Mouse (Mus musculus) heart, adult 8-10 months (tissue): ENCODE data around the gene Grin2a. TPM values are rescaled to one million over a fixed set of nuclear protein-coding genes. Genes with fewer than 3 reads are reported as not detected.
"Not testable (repeated sequence)": the region's sequence is repeated elsewhere in the genome, so short reads cannot be mapped to it uniquely, and the experiment has no call there.

Experiments used
- DNase-seq: peaks from one replicate; pipeline ENCODE4 v3.0.0; 2022; ENCODE audit warnings: low spot score
- total RNA-seq, 4 experiments: library from RNA; stranded (reverse); gene quantifications; 2 replicates each; pipeline ENCODE4 v1.2.4; 2022

The Grin2a gene
- total RNA-seq, 4 experiments from 2014 or later, result 0.19 to 0.66 (median 0.38) TPM

DNA sequence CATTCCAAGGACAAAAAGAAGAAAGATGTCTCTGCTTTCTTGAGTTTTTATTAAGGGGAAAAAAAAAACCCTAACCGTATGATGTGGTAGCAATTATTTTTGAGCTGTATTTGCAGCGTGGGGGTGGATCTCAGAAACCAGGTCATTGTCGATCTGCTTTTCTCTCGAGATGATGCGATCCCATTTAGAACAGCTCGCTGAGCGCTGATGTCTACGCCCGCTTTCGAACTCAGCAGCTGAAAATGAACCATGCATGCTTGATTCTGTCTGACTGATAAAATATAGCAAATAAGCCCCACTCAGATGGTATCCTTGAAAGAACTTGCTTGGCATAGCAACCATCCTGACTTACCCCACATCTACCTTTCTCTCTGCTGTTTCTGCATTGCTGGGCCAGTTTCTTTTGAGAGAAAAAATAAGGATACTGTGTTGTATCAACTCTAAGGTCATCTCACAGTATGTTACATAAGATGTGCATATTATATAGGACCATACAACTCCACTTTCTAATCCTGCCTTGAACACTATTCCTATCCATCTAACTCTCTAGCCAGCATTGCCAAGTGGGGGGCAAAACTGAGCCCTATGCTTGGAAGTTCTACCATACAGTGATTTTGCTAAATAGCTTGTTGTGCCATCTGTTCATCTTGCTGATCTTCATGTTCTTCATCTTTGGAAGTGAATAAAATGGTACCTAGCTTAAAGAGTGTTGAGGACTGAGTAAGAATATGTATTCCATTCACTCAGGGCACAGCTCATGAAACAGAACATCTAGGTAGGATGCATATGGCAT lies 369.5 kb downstream of the Grin2a start:
- no peak for DNase-seq

DNA sequence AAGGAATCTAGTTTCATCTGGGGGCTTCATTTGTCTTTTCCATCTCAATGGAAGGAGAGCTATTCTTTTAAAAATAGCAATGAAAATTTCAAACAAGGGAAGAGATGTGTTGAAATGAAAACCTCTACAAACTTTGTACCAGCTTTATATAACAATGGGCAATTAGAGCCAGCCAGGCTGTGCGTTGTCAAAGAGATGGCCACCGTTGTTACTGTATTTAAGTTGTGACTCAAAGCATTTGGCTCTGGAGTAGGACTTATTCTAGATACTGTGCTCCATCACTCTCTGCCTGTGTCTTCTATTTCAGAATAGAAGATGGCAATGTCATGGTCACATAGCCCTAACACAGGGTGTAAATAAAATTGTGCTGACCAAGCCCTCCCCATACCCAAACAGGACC lies 371.0 kb downstream of the Grin2a start:
- no peak for DNase-seq

DNA sequence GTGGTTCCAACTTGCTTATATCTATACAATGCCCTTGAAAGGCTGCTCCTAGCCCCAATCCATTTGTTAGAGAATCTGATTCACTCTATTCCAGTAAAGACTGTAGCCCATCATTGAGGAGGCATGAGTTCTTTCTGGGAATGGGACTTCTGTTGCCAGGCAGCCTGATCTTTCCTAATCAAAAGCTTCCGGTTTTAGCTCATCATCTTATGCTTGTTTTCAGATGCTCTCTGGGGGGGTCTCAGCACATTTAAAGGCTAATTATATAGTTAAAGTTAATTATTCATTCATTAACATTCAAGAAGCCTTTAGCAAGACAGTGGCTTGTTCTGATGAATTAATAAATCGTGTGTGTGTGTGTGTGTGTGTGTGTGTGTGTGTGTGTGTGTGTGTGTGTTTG lies 377.2 kb downstream of the Grin2a start:
- DNase-seq, result no peak

DNA sequence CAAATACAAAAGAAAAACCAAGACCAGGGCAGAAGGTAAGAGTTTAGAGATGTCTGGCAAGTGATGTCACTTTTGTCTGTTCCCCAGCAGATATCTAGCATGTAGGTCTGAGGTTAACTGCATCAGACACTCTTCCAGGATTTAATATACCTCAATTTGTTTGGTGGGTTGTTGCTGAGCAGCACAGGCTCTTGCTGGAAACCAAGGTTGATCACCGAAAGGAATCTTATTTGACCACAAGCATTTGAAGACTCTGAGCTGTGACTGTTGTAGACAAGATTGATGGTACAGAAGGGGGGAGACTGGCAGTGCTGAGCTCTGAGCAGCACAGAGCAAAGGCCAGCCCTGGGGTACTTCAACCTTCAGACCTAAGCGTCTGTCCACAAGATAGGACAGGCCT lies 378.1 kb downstream of the Grin2a start:
- no peak for DNase-seq

DNA sequence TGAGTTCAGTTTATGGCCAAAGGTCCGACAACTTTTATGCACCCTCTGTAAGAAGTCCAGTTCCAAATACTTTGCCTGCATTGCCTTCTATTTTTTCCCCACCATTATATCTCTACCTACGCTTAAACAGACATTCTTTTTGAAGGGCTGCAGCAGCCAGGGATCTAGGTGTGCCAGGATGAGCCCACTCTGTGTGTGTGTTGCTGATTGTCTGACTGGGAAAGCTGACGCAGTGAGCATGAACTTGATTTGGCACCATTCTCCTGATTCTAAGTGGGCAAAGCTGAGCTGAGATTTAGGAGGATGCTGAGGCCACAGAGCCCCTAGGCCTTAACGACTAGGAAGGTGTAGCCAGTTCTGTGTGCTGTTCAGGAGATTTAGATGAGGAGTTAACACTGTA lies 378.6 kb downstream of the Grin2a start:
- no peak for DNase-seq

DNA sequence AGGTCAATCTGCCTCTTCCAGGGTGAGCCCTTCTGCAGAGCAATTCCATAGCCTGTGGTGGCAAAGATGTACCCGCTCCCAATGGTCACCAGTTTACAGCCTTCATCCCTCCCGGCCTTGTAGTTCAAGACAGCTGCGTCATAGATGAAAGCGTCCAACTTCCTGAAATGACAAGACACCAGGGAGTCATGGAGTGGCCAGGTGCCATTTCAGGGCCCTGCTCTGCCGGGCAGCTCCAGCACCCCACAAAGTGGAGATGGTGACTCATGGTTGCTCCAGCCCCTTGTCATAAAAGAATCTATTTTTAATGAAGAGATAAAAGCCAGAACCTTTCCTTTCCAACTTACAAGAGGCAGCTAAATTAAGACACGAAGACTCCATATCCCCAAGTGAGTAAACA lies 382.8 kb downstream of the Grin2a start:
- DNase-seq, result not testable (repeated sequence)

DNA sequence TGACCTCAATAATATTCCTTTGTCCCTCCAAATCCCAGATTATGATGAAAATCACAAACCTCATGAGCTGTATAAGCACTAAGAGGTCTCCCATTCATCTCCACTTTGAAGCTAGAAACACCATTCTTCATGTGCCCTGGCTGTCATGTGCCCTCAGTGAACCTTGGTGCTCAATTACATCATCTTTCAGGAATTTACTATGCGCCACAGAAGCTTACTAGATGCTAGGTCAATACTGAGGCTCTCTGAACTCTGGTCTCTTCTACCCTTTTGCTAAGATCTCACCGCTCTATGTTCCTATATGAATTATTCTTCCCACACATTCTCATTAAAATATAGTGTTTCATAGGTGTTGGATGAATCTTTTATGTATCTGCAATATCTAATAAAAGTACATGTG lies 387.9 kb downstream of the Grin2a start:
- DNase-seq, result no peak

DNA sequence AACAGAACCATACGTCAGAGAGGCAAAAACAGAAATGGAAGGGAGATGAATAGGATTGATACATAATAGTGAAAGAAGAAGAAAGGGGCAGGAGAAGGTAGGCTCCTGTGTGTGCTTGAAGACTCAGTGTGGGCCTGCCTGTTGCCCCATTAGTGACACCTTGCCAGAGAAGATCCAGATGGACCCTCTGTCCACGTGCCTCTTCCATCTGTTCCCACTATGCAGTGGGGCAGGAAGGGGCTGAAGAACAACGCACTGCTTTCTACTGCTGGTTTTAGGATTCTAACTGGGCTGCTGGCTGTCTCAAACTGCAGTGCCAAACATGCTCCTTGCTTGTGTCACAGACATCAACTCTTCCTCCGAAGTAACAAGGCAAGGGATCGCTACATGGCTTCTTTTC lies 391.4 kb downstream of the Grin2a start:
- no peak for DNase-seq

DNA sequence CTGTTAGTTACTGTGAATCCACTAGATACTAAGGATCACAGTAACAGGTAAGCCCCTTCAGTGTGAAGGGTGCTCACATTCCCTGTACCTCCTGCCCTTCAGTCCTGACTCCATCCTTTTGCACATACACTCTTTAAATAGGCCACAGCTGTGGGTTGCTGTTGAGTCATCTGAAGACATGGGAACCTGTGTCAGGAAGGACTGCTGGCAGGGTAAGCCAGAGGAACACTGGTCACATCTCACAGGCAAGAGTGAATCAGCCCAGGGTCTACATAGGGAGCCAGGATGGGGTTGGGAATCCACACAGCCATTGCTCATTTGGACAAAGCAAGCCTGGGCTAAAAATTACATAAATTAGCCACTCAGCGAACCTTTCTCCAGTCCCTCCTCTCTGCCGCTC lies 392.8 kb downstream of the Grin2a start:
- DNase-seq, result no peak

DNA sequence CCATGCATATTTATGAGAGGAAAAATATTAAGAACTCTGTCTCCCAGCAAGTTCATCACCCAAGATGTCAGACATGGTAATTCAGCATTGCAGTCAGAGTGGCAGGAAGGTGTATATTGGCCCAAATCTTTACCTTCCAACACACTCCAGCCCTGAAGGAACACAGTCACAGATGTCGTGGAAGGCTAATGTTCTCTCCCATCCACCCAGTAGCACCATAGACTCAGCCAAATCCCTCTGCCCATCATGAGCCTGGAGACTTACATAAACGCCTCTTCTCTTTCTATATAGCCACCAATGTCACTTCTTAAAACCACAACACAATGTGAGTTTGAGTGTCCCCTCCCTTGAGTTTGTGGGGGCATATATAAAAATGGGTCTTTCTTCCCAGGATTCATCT lies 406.2 kb downstream of the Grin2a start:
- DNase-seq, result no peak

DNA sequence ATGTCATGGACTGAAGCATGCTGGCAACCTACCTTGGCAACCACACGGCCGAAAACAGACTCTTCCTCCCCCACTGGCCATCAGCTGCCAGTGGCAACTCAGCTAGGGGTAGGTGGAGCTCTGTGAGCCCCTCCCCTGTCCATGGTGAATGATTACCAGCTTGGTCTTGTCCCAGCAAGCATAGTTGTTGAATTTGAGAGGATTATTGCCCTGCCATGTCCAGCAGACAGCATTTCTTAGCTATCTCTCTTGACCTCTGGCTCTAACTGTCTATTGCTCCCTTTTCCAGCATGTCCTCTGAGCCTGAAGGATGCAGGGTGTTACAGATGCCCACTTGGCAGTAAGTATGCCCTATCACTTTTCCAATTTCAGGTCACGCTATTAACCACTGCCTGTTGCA lies 406.9 kb downstream of the Grin2a start:
- no peak for DNase-seq

DNA sequence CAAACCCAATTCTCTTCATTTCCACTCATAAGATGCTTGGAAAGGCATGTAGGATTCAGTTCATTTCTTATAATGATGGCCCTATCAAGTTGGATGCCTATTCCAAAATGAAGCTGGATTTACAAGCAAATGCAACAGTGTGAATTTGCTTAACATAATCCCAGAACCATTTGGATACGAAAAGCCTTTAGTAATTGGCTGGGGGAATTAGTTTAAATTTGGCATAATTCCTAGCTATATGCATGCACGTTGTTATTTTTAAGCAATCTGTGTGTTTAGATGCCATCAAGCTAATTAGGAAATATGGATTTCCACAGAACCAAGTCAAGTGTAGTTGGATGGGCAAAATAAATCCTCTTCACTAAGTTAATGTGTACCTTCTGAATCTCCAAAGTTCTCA lies 411.4 kb downstream of the Grin2a start:
- DNase-seq, result no peak

DNA sequence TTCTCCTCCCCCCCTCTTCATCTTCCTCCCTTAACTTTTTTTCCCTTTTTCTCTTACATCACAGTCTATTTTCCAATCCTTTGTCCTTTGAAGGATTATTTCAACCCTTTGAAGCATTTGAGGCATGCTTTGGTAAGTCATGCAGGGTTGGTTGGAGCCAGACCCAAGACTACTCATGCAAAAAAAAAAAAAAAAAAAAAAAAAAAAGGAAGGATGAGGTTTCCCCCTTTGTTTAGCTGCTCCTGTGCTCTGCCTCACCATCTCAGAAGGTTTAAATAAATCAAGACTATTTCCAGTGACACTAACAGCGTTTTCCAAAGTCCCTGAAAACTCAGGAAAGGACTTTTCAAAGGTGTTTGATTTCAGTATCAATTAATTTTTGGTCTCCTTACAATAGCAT lies 423.6 kb downstream of the Grin2a start:
- DNase-seq, result no peak

DNA sequence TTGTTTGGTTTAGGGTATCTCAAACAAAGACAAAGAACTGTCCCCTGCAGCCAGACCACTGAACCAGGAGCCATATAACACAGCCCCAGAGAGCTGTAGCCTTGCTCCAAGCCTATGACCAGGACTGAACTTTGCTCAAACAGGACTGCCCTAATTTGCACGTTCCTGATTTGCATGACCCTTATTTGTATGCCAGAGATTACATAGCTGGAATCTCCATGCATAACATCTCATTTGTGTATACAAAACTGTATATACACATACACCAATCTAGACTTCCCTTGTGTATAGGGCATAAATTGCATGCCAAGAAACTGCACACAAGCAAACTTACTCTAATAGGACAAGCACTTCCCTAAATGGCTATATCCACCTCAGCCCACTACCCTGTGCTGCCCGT lies 428.1 kb downstream of the Grin2a start:
- no peak for DNase-seq

DNA sequence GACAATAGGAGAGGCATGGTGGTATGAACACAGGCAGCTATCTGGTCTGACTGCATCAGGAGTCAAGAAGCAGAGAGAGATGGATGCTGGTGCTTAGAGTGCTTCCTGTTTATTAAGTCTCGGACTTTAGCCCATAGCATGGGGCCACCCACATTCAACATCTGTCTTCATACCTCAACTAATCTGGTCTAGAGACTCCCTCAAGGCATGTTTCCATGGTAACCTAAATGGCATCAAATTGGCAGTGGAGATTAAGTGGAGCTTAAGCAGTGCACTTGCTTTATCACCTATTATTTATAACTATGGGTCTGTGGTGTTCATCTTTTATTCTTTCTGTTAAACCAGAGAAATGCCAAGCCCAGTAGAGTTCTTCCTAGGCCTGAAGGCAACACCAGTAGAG lies 433.5 kb downstream of the Grin2a start:
- no peak for DNase-seq

DNA sequence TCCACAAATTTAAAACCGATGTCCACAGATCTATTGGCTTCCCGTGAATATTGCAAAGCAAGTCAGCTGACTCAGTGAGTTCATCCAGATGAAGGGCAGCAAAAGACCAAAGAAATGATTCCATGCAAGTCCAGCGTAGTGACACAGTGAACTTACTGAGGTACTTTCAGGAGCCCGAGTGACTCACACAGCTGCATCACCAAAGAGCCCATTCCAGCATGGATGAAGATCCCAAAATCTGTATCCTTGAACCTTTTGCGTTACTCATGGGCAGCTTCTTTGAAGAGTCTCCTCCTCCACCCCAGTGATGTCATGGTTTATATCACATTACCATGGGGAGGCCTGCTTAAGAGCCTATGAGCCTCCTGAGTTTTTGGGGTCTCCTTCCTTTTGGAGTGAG lies 460.2 kb downstream of the Grin2a start:
- DNase-seq, result no peak

DNA sequence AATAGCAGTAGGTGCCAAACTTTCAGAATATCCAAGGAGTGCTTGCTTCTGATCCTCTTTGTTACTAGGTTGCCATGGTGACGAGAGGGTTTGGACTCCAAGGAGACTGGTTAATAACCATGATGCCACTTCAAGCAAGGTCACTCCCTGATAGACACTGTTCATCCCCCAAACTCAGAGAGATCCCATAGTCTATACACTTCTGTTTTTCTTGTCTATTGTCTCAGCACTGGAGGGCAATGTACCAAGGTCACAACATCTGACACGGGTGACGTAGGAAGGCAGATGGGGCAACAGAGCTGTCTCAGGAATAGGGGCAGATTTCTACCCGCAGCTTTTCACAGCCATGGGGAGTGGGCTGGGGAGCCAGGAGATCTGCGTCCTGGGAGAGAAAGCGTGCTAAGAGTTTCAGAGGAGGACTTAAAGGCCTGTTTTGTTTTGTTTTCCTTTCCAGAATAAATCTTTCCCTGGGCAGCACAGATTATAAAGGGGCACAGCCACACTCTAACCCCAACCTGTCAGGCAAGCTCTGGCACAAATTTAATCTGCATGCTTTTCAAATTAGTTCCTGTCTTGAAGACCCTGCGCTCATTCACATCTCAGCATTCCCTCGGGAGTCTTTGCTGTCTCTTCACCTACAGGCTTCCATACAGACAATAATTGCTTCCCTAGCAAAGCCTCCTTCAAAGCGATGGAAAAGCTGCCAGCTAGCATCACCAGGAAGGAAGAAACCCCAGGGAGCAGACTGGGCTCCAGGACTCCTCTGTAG lies 461.6 kb downstream of the Grin2a start:
- DNase-seq, result no peak

DNA sequence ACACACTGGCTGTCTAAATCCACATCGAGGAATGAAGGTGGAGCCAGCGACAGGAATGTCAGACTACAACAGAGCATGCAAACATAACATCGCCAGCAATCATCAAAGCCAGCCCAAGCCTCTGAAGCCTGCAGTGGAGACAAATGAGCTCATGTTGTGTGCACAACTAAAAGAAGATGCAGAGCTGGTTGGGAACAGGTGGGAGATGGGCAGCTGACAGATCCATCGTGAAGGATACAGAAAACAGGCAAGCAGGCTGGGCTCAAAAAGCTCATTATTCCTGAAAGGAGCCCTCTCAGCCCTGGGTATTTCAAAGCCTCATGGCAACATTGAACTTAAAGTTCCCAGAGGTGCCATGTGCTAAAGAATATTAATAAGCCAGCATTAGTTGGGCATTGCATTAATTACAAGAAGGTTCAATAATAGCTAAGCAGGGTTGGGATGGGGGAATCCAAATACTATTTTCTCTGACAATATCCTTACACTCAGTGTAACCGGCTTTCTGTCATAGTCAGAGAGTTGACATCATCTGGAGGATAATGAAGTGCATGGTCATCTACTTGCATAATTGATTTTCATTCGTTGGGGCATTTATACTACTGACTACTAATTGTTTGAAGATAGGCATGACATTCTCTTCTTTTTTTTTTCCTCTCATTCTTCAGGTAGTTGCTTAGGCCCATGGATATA lies 462.4 kb downstream of the Grin2a start:
- no peak for DNase-seq

DNA sequence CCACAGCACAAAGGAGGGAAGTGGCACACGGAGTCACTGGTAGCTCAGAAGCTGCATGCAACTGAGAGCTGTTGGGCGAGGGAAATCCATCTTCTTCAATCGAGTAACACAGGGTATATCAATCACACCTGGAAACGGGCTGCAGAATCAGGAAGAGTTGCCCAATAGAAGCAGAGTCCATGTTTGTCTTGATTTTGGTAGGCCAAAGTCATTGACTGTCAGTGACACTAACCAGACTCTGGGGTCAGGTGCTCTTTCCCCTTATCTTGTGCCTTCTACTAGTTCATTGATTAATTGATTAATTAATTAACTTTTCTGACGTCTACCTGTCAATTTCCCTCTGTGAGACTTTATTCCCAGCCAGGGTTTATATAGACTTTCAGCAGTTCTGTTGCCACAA lies 468.1 kb downstream of the Grin2a start:
- DNase-seq, result no peak

DNA sequence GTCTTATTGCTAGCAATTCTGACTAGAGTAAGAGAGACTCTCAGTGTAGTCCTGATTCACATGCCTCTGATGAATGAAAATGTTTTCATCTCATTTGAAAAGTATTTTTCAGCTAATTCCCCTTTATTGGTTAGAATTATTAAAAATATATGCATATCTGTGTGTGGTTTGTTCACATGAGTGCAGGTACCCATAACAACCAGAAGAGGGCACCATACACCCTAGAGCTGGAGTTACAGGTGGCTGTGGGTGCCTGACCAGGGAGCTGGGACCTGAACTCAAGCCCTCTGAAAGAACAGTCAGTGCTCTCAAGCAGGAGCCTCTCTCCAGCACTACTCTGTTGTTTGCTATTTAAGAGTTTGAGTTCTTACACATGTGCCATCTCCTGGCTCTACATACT lies 472.0 kb downstream of the Grin2a start:
- DNase-seq, result no peak
